Mouse (Mus musculus) urinary bladder, postnatal 4 days (tissue): Measurements from ENCODE around the gene Pqlc2.

ENCODE experiments used
- DNase-seq, 2 experiments: peaks; one replicate each; pipeline ENCODE4 v3.0.0; 2021 to 2022; ENCODE audit warnings: low spot score in 2 of 2

Gene Pqlc2

GRCm38 (mm10) chr4:139310171-139310898, at the start of gene Pqlc2, which contains the start of gene Akr7a5:
Pqlc2 (minus strand) TSS chr4:139310708.
Akr7a5 (plus strand) TSS chr4:139310744.
- peak; percentile 96 to 99 for DNase-seq

- no peak for DNase-seq
Observed at GRCm38 (mm10) chr4:139357211-139357610, 46.7 kb upstream of the Pqlc2 start.

GRCm38 (mm10) chr4:139352832-139353231, 42.3 kb upstream of the Pqlc2 start:
- DNase-seq, result no peak

GRCm38 (mm10) chr4:139351931-139352711, 41.6 kb upstream of the Pqlc2 start, which contains the start of the genes Mrto4, Emc1 and Ubr4:
Mrto4 (minus strand) TSS chr4:139352576.
Emc1 (plus strand) TSS chr4:139352587.
Ubr4 (plus strand) TSS chr4:139352609.
- peak; percentile 81 to 85 for DNase-seq

- no peak for DNase-seq
Observed at GRCm38 (mm10) chr4:139345416-139346019, 35.0 kb upstream of the Pqlc2 start.

- no peak for DNase-seq
Observed at GRCm38 (mm10) chr4:139343718-139344117, 33.2 kb upstream of the Pqlc2 start.

- no peak for DNase-seq
Observed at GRCm38 (mm10) chr4:139341556-139342233, 31.2 kb upstream of the Pqlc2 start.

GRCm38 (mm10) chr4:139340835-139341234, 30.3 kb upstream of the Pqlc2 start:
- no peak for DNase-seq

GRCm38 (mm10) chr4:139338145-139338544, 27.6 kb upstream of the Pqlc2 start:
- DNase-seq, result no peak

- peak; percentile 66 to 83 for DNase-seq
Observed at GRCm38 (mm10) chr4:139336822-139337483, 26.4 kb upstream of the Pqlc2 start.

GRCm38 (mm10) chr4:139335507-139335906, 25.0 kb upstream of the Pqlc2 start:
- DNase-seq, result no peak

GRCm38 (mm10) chr4:139334631-139335295, 24.3 kb upstream of the Pqlc2 start:
- DNase-seq, result no peak

- peak; percentile 67 to 72 for DNase-seq
Observed at GRCm38 (mm10) chr4:139330605-139331004, 20.1 kb upstream of the Pqlc2 start.

- no peak for DNase-seq
Observed at GRCm38 (mm10) chr4:139319740-139320139, 9.2 kb upstream of the Pqlc2 start.

- DNase-seq, result no peak
Observed at GRCm38 (mm10) chr4:139318449-139318848, 7.9 kb upstream of the Pqlc2 start.

- no peak for DNase-seq
Observed at GRCm38 (mm10) chr4:139312632-139313031, 2.1 kb upstream of the Pqlc2 start.

- no peak for DNase-seq
Observed at GRCm38 (mm10) chr4:139311707-139312106, 1.2 kb upstream of the Pqlc2 start.

- DNase-seq, result no peak
Observed at GRCm38 (mm10) chr4:139310899-139311701, 592 bp upstream of the Pqlc2 start.

- DNase-seq, result no peak
Observed at GRCm38 (mm10) chr4:139309651-139310050, 857 bp downstream of the Pqlc2 start.

GRCm38 (mm10) chr4:139307916-139308315, 2.6 kb downstream of the Pqlc2 start:
- no peak for DNase-seq
